Mouse (Mus musculus) lung, adult 2 months (tissue): ENCODE results near the gene Zfyve9. TPM values are rescaled to one million over a fixed set of nuclear protein-coding genes. Genes with fewer than 3 reads are reported as not detected.

ENCODE experiments used
- DNase-seq: peaks from one replicate; pipeline ENCODE4 v3.0.0; 2022
- H3K4me1 ChIP-seq: fragments of 200-500 bp; 2 replicates; pipeline ENCODE4 v1.6.1; 2011; ENCODE audit warnings: low read length; ENCODE audit not compliant: control insufficient read depth, insufficient read depth
- H3K4me3 ChIP-seq: fragments of 200-500 bp; replicated peaks from 2 replicates; pipeline ENCODE3; 2011; ENCODE audit warnings: low read depth, mild to moderate bottlenecking, control low read depth, low read length; ENCODE audit errors: extremely low read depth
- CTCF ChIP-seq: fragments of 200-500 bp; IDR thresholded peaks from 2 replicates; pipeline ENCODE4 v1.5.1; 2011; ENCODE audit warnings: mild to moderate bottlenecking, low read length, control low read depth; ENCODE audit not compliant: insufficient read depth
- POLR2A ChIP-seq: fragments of 200-500 bp; IDR thresholded peaks from 2 replicates; pipeline ENCODE4 v1.6.1; 2011; ENCODE audit warnings: low read depth, mild to moderate bottlenecking, control low read depth, low read length, borderline replicate concordance; ENCODE audit errors: extremely low read depth
- WGBS: fragments of 180-500 bp; shearing (Covaris S2); methylation state at CpG from one replicate; pipeline ENCODE4 v1.1.7; 2018; 5-methylcytosine and 5-hydroxymethylcytosine counted together
- polyA plus RNA-seq: library from polyadenylated mRNA; depleted of rRNA; stranded (reverse); fragments of >200 nt; gene quantifications from 2 replicates; pipeline ENCODE4 v1.2.3, GENCODE M21; 2012; rRNA removed

Gene Zfyve9
- polyA plus RNA-seq, 1 experiment = 7.0 TPM

DNA sequence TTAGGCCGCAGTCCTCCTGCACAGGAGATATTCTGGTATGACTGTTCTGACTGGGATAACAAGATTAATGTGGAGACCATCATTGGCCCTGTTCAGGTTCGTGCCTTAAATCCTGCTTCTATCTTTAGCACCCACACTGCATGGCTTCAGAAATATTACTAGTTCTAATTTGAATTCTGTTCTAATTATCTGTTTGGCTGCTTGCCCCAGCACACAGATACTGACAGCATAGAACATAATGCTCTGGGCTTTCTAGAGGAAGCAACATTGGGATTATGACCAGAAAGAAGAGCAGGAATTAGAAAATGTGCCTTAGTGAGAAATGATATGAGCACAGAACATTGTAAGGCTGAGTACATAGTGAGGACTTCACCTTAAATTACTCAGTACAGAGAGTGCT is 187.2 kb downstream of the Zfyve9 start:
- Histone ChIP-seq H3K4me3 (no peak overlapping the region), H3K4me1 (no peaks in the 10 kb centered on the region)
- DNase-seq = no peak
- TF ChIP-seq POLR2A (no peak), CTCF (no peak)
- WGBS = 90% methylated on average over 2 of the region's 2 CpGs

Other genes starting within 250 kb of the Zfyve9 start
- 2.9 and 6.0 TPM in 2 replicates for gene Prpf38a, start 201.5 kb downstream of the Zfyve9 start, polyA plus RNA-seq
- gene Orc1, start 201.4 kb downstream of the Zfyve9 start, polyA plus RNA-seq = 0.09 and 0.21 TPM in 2 replicates
- gene Cc2d1b, start 160.9 kb downstream of the Zfyve9 start, polyA plus RNA-seq = 27.5 and 31.8 TPM in 2 replicates
- 0.09 and 0.14 TPM in 2 replicates for gene 3110021N24Rik, start 61.1 kb downstream of the Zfyve9 start, polyA plus RNA-seq
- gene Btf3l4, start 52.8 kb upstream of the Zfyve9 start, polyA plus RNA-seq = 10.1 and 12.8 TPM in 2 replicates
- 15.0 and 22.2 TPM in 2 replicates for gene Txndc12, start 53.8 kb upstream of the Zfyve9 start, polyA plus RNA-seq
- 26.0 and 35.2 TPM in 2 replicates for gene Kti12, start 67.0 kb upstream of the Zfyve9 start, polyA plus RNA-seq
- gene A730015C16Rik, start 67.8 kb upstream of the Zfyve9 start, polyA plus RNA-seq = 0.21 and 0.49 TPM in 2 replicates
- 1.9 and 2.3 TPM in 2 replicates for gene Rab3b, start 98.3 kb upstream of the Zfyve9 start, polyA plus RNA-seq
- 20.9 and 40.4 TPM in 2 replicates for gene Nrd1, start 219.9 kb upstream of the Zfyve9 start, polyA plus RNA-seq